Mouse (Mus musculus) frontal cortex, postnatal 36 days (tissue): ENCODE measurements at regions not wholly inside any gene's neighbourhood (a gene's known extent, or its start where the extent isn't known, plus 50 kb on each side); places are given as distances from the start of the nearest gene placed in this dataset.

ENCODE experiments used
- DNase-seq, 2 experiments: peaks; one replicate each; pipeline ENCODE4 v3.0.0; 2022; ENCODE audit warnings: low spot score in 2 of 2

DNA sequence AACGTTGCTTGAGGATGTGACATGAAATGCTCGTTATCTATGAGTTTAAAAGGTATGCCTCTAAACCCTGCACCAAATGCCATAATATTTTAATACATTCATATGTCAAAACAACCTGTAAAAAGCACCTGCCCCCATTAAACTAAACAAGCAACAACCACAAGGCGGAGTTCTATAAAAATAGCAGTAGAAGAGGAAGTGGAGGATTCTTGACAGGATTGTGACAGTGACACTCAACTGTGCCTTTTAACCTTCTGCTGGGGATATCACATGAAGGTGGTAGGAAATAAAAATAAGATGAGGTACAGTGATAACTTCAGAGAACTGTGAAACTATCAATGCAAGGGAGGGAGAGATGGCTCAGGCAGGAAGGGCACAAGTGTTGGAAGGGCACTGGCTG is 58.6 kb upstream of the Dbx2 start:
- DNase-seq = no peak

GRCm38 (mm10) chr15:95715941-95716340 is 60.2 kb upstream of the Dbx2 start:
- no peak for DNase-seq

- no peak for DNase-seq
These were observed 66.9 kb upstream of the Ano6 start for GRCm38 (mm10) chr15:95723699-95724098.

DNA sequence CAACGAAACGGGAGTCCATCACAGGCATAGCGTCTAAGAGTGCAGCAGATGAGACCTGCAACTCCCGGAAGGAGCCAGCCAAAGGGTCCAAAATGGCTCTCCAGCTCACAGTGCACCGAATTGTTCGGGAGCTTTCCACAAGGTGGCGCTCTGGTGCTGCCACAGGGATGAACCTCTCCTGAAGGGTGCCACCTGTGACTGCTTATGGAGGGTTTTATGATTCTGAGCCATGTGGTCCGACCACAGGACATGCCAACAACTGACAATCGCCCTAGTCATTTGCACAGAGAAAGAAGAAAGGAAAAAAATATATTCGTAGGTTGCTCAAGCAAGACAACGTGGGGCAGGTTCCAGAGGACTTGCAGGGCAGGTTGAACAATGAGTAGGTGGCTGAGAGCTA is 64.8 kb upstream of the Ano6 start:
- peak; percentile 84 to 89 for DNase-seq

DNA sequence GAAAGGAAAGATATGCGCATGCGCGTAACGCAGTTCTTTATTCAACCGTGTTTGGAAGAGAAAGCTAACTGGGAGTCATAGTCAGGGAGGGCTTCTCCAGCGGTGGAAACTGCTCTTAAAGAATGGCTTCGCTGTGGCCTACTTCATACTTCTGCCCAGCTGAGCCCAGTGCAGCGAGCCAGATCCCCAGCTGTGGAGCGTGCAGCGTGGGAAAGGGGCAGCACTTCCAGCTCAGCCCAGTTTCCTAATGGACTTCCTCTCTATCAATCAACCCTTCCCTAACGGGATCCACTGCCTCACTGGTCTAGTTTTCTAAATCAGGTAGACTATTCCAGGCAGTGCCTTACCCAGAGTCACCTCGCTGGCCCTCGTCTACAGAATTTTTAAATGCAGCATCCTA is 64.1 kb upstream of the Ano6 start:
- no peak for DNase-seq

DNA sequence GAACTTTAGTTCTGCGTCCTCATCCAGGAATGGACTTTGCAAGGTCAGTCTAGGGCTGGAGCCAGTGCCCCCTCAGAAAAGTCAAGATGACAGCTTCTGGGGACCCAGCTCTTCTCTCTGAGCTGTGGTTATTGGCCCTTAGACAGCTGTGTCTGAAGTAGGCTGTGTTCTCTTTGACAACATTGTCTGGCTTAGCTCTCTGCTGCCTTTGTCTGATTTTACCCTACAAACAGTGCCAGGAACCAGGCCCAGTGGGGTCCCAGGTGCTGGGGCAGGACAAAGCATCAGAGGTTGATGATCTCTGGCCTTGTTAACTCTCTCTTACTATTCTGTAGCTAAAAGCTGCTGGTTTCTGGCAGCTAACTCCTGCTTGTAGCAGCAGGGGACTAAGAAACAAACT is 54.9 kb upstream of the Ano6 start:
- DNase-seq = no peak
